Mouse (Mus musculus): Measurements from ENCODE around the gene Arhgef40. TPM values are rescaled to one million over a fixed set of nuclear protein-coding genes. Genes with fewer than 3 reads are reported as not detected.

The Arhgef40 gene
- 81.9 and 92.6 TPM in 2 replicates for polyA plus RNA-seq (2015; fragmentation: Nextera tagmentation; extraction: Ambion mirVana)

DNA sequence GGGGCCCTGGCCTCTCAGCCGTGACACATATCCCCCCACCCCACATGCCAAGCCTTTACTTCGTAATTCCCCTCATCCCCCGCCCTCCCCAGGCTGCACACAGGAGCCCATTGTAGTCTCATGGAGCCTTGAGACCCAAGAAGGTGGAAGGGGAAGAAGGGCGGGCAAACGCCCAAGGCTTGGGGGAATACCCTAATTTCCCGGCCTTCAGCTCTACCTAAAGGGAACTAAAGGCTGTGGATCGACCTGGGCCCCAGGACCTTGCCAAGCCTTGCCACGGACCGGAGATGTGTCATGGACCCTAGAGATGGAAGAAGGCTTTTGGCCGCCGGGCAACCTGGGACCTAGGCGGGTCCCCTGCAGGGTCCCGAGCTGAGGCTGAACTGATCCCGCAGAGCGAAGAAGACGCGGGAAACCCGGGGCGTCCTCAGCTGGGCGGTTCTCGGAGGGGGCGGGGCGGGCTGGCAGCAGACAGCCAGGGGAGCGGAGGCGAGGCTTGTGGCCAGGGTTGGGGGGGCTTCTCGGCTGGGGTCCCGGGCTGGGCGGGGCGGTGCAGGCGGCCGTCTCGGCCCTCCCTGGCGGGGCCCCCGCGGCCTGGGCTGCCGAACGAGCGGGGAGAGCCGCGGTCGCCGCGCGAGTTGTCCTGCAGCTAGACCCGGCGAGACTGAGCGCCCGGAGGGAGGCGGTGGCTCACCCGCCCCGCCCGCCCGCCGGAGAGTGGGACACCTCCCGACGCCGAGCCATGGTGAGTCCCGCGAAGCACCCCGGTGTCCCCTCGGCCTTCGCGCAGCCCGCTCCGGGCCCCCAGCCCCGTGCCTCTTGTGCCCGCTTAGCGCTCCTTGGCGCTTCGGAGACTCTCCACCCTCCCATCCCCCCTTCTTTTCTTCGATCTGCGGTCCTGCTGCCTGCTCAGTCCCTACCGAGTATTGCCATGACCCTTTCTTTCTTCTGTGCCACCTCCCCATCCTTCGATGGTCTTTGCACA is at the start of gene Arhgef40:
TSS of gene Arhgef40 (plus strand) at position 473 of the 985 bp plus-strand sequence.
- ATAC-seq (ENCODE audit: insufficient read depth, low FRiP score), result peak; percentile 86
- Histone ChIP-seq H3K4me1 (ENCODE audit: control insufficient read depth, insufficient read depth, low read length) (peaks cover 20% of the 10 kb centered on the region), H3K9me3 (replicated peaks; ENCODE audit: control insufficient read depth, low read length) (no peaks in the 10 kb centered on the region), H3K27ac (ENCODE audit: low read length) (peak within 1 kb of the TSS; percentile 96), H3K4me2 (ENCODE audit: low read depth, low read length) (peak within 1 kb of the TSS; percentile 78), H3K4me3 (replicated peaks; ENCODE audit: low read length) (peak within 1 kb of the TSS; percentile 77), H3K36me3 (ENCODE audit: control insufficient read depth, insufficient read depth, low read length) (peaks cover 18% of the 10 kb centered on the region; the same call in 1 of the 2 replicates), H3K9ac (ENCODE audit: low read length) (peak within 1 kb of the TSS; percentile 93), H3K27me3 (ENCODE audit: control insufficient read depth, insufficient read depth, low read length) (no peaks in the 10 kb centered on the region)
- under 1% methylated on average over 68 of the region's 74 CpGs for WGBS

DNA sequence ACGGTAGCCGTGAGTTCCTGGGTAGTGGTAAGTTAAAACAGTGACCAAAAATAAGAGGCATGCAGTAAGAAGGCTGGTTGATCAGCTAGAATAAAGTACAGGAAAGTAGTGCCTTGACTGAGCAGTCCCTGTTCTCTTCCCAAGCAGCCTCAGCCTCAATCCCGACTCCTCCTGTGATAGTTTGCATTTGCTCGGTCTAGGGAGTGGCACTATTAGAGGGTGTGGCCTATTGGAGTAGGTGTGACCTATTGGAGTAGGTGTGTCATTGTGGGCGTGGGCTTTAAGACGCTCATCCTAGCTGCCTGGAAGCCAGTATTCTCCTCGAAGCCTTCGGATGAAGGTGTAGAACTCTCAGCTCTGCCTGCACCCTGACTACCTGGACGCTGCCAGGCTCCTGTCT is 45.5 kb upstream of the Arhgef40 start:
- Histone ChIP-seq H3K4me2 (ENCODE audit: low read depth, low read length) (no peak overlapping the region), H3K4me1 (ENCODE audit: control insufficient read depth, insufficient read depth, low read length) (peaks cover 6% of the 10 kb centered on the region; the same call in 1 of the 2 replicates), H3K9ac (ENCODE audit: low read length) (no peak overlapping the region), H3K27ac (ENCODE audit: low read length) (no peak overlapping the region), H3K9me3 (replicated peaks; ENCODE audit: control insufficient read depth, low read length) (peaks cover 12% of the 10 kb centered on the region; the same call in 1 of the 2 replicates), H3K36me3 (ENCODE audit: control insufficient read depth, insufficient read depth, low read length) (no peaks in the 10 kb centered on the region), H3K4me3 (replicated peaks; ENCODE audit: low read length) (no peak overlapping the region), H3K27me3 (ENCODE audit: control insufficient read depth, insufficient read depth, low read length) (no peaks in the 10 kb centered on the region)
- ATAC-seq (ENCODE audit: insufficient read depth, low FRiP score), result no peak
- WGBS, result 82% methylated on average over 9 of the region's 9 CpGs

DNA sequence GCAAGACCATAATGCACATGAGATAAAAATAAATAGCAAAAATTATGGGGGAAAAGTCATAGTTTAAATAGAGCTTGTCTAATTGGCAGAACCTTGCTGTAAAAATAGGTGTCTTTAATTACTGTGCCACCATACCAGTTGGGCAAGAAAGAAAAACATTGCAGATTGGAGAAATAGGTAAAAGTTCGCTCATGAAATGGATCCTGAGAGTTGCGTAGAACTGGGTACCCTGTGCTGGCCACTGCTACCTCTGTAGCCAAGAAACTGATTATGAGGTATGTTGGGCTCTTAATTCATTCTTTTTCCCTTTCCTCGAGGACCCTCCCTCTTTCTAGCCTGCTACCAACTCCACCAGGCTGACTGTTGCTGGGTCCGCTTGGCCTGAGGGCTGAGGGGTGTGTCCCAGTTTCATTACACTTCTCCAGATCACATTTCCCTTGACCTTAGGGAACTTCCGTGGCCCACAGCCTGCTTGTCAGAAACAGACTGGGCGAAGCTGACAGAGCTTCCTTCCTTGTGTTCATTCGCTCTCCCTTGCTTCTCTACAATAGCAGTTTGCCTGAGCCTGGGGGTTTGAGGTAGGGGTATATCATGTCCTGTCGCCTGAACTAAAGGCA is 43.5 kb upstream of the Arhgef40 start:
- H3K4me1 ChIP-seq (ENCODE audit: control insufficient read depth, insufficient read depth, low read length), result peaks cover 6% of the 10 kb centered on the region; the same call in 1 of the 2 replicates
- peak; percentile 47; the same call in 1 of the 2 replicates for ATAC-seq (ENCODE audit: insufficient read depth, low FRiP score)
- WGBS, result 41% methylated on average over 8 of the region's 8 CpGs
- peaks cover 9% of the 10 kb centered on the region; the same call in 1 of the 2 replicates for H3K9me3 ChIP-seq (replicated peaks; ENCODE audit: control insufficient read depth, low read length)
- no peaks in the 10 kb centered on the region for H3K27me3 ChIP-seq (ENCODE audit: control insufficient read depth, insufficient read depth, low read length)
- no peak overlapping the region for H3K27ac ChIP-seq (ENCODE audit: low read length)
- no peaks in the 10 kb centered on the region for H3K36me3 ChIP-seq (ENCODE audit: control insufficient read depth, insufficient read depth, low read length)
- H3K4me3 ChIP-seq (replicated peaks; ENCODE audit: low read length), result no peak overlapping the region
- peak overlapping the region; percentile 35; the same call in 1 of the 2 replicates for H3K9ac ChIP-seq (ENCODE audit: low read length)
- H3K4me2 ChIP-seq (ENCODE audit: low read depth, low read length), result no peak overlapping the region

DNA sequence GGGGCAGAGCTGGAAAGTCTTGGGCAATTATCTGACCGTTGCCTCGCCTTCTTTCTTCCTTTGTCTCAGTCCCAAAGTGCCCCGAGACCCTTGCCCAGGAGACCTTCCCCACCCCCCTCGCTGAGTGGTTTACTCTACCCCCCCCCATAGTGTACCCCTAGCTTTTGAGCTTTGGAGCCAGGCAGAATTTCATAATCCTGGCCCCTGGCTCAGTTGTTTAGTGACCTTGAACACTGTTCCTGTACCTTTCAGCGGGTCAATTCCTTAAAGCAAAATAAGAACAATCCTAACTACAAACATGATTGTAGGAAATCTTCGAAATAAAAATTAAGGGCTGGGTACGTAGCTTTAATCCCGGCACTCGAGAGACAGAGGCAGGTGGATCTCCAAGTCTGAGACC is 42.9 kb upstream of the Arhgef40 start:
- WGBS, result 66% methylated on average over 9 of the region's 9 CpGs

DNA sequence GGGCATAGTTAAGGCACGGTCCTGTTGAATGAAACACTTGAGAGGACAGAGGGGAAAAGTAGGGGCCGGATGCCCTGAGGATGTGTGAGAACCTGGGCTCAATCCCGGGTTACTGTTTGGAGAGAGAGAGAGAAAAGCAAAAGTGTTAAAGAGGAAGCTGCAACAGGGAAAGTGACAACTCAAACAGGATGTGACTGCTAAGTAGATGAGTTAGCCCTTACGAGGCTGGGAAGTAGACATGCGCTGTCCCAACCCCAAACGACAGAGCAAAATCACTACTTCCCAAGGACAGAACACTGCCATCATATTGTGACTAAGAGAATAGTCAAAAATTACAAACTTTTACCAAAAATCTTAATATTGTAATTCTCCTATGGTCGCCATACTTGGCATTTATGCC is 42.3 kb upstream of the Arhgef40 start:
- H3K36me3 ChIP-seq (ENCODE audit: control insufficient read depth, insufficient read depth, low read length), result no peaks in the 10 kb centered on the region
- H3K4me2 ChIP-seq (ENCODE audit: low read depth, low read length), result no peak overlapping the region
- H3K9ac ChIP-seq (ENCODE audit: low read length), result no peak overlapping the region
- no peak overlapping the region for H3K27ac ChIP-seq (ENCODE audit: low read length)
- no peak overlapping the region for H3K4me3 ChIP-seq (replicated peaks; ENCODE audit: low read length)
- WGBS, result 63% methylated on average over 7 of the region's 7 CpGs
- ATAC-seq (ENCODE audit: insufficient read depth, low FRiP score), result no peak
- H3K27me3 ChIP-seq (ENCODE audit: control insufficient read depth, insufficient read depth, low read length), result no peaks in the 10 kb centered on the region
- H3K4me1 ChIP-seq (ENCODE audit: control insufficient read depth, insufficient read depth, low read length), result peaks cover 6% of the 10 kb centered on the region; the same call in 1 of the 2 replicates
- H3K9me3 ChIP-seq (replicated peaks; ENCODE audit: control insufficient read depth, low read length), result peaks cover 9% of the 10 kb centered on the region; the same call in 1 of the 2 replicates

More for the DNA sequence above, 42.9 kb upstream of the Arhgef40 start:
- Histone ChIP-seq H3K4me2 (ENCODE audit: low read depth, low read length) (no peak overlapping the region), H3K27ac (ENCODE audit: low read length) (no peak overlapping the region), H3K27me3 (ENCODE audit: control insufficient read depth, insufficient read depth, low read length) (no peaks in the 10 kb centered on the region), H3K4me1 (ENCODE audit: control insufficient read depth, insufficient read depth, low read length) (peaks cover 6% of the 10 kb centered on the region; the same call in 1 of the 2 replicates), H3K9me3 (replicated peaks; ENCODE audit: control insufficient read depth, low read length) (peaks cover 9% of the 10 kb centered on the region; the same call in 1 of the 2 replicates), H3K4me3 (replicated peaks; ENCODE audit: low read length) (no peak overlapping the region), H3K36me3 (ENCODE audit: control insufficient read depth, insufficient read depth, low read length) (no peaks in the 10 kb centered on the region), H3K9ac (ENCODE audit: low read length) (no peak overlapping the region; the same call in 1 of the 2 replicates)
- no peak for ATAC-seq (ENCODE audit: insufficient read depth, low FRiP score)

DNA sequence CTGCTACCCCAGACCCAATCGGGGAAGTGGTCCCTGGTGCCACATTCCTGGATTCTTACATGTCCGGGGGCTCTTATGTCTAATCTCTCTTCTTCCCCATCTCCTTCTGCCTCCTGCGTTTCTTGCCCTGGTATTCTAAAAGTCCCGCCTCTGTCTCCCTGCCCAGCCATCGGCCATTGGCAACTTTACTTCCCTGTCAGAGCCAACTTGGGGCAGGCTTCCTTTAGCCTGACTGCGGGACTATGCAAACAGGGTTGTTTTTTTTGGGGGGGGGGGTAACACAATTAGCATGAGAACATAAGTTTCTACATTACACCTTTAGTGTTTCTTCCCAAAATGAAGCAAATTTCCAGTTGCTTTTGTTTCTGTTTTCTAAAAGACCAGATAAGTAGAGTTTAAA is 41.2 kb upstream of the Arhgef40 start:
- 0 out of 2 replicates have a peak, but pooled peaks cover 3% of the 10 kb centered on the region for H3K9me3 ChIP-seq (replicated peaks; ENCODE audit: control insufficient read depth, low read length)
- no peak overlapping the region for H3K9ac ChIP-seq (ENCODE audit: low read length)
- H3K4me3 ChIP-seq (replicated peaks; ENCODE audit: low read length), result no peak overlapping the region
- no peaks in the 10 kb centered on the region for H3K36me3 ChIP-seq (ENCODE audit: control insufficient read depth, insufficient read depth, low read length)
- no peaks in the 10 kb centered on the region for H3K27me3 ChIP-seq (ENCODE audit: control insufficient read depth, insufficient read depth, low read length)
- no peak for ATAC-seq (ENCODE audit: insufficient read depth, low FRiP score)
- H3K27ac ChIP-seq (ENCODE audit: low read length), result no peak overlapping the region
- peaks cover 6% of the 10 kb centered on the region; the same call in 1 of the 2 replicates for H3K4me1 ChIP-seq (ENCODE audit: control insufficient read depth, insufficient read depth, low read length)
- no peak overlapping the region for H3K4me2 ChIP-seq (ENCODE audit: low read depth, low read length)
- 71% methylated on average over 6 of the region's 6 CpGs for WGBS

DNA sequence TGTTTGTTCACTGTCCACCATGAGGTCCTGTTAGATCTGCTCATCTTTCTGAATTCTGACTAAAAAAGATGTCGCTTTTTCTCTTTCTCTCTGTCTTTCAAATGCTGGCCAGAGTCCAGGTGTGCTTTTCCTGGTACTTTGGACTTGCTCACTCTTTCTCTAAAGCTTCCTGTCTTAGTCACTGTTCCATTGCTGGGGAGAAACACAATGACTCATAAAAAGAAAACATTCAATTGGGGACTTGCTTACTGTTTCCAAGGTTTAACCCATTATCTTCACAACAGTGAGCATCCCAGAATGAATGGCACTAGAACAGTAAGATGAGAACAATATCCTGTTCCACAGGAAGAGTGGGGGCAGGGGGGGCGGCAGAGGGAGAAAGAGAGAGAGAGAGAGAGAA is 24.2 kb upstream of the Arhgef40 start:
- no peak overlapping the region for H3K9ac ChIP-seq (ENCODE audit: low read length)
- no peak overlapping the region for H3K27ac ChIP-seq (ENCODE audit: low read length)
- H3K27me3 ChIP-seq (ENCODE audit: control insufficient read depth, insufficient read depth, low read length), result no peaks in the 10 kb centered on the region
- no peak overlapping the region for H3K4me2 ChIP-seq (ENCODE audit: low read depth, low read length)
- no peak for ATAC-seq (ENCODE audit: insufficient read depth, low FRiP score)
- 86% methylated on average over 2 of the region's 2 CpGs for WGBS
- no peak overlapping the region for H3K4me3 ChIP-seq (replicated peaks; ENCODE audit: low read length)
- no peaks in the 10 kb centered on the region for H3K9me3 ChIP-seq (replicated peaks; ENCODE audit: control insufficient read depth, low read length)
- H3K36me3 ChIP-seq (ENCODE audit: control insufficient read depth, insufficient read depth, low read length), result no peaks in the 10 kb centered on the region
- no peaks in the 10 kb centered on the region for H3K4me1 ChIP-seq (ENCODE audit: control insufficient read depth, insufficient read depth, low read length)

DNA sequence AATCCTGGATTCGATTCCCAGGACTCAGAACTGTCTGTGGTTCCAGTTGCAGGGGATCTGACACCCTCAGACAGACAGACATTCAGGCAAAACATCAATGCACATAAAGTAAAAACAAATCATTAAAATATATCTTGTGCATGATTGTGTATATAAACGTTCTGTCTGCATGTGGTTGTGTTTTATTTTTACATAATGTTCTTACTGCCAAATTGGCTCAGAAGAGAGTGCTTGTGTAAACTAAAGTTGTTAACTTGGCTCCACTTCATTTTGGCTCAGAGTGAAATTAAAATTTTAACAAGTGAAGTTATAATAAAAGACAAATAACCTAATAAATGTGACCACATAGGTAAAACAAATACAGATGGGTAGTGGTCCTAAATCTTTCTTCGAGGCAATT is 17.1 kb upstream of the Arhgef40 start:
- WGBS, result 55% methylated on average over 3 of the region's 3 CpGs
- 0 out of 2 replicates have a peak, but pooled peaks have one; percentile 21 for ATAC-seq (ENCODE audit: insufficient read depth, low FRiP score)

More for the DNA sequence above, 17.1 kb upstream of the Arhgef40 start:
- Histone ChIP-seq H3K27me3 (ENCODE audit: control insufficient read depth, insufficient read depth, low read length) (no peaks in the 10 kb centered on the region), H3K9me3 (replicated peaks; ENCODE audit: control insufficient read depth, low read length) (no peaks in the 10 kb centered on the region), H3K27ac (ENCODE audit: low read length) (no peak overlapping the region), H3K9ac (ENCODE audit: low read length) (no peak overlapping the region), H3K4me3 (replicated peaks; ENCODE audit: low read length) (no peak overlapping the region), H3K4me1 (ENCODE audit: control insufficient read depth, insufficient read depth, low read length) (no peaks in the 10 kb centered on the region), H3K4me2 (ENCODE audit: low read depth, low read length) (no peak overlapping the region), H3K36me3 (ENCODE audit: control insufficient read depth, insufficient read depth, low read length) (no peaks in the 10 kb centered on the region)

All from stomach, embryonic 16.5 days (tissue).